ENCODE assay signal across 8 mouse cellular contexts in genomic region chr19:34921652-34922602, GRCm38 (mm10). TPM values are rescaled to one million over a fixed set of nuclear protein-coding genes. Genes with fewer than 3 reads are reported as not detected.
A peak's percentile ranks its signal among the peaks of the same experiment; 100 is the strongest.
DNase-seq lines count a peak whose midpoint lies in the region; ATAC-seq and TF ChIP-seq lines count a peak whose summit lies in the region.

TSS of gene Kif20b (plus strand) at chr19:34922361.

- peak within 1 kb of the TSS; percentile 55 for H3K4me2 ChIP-seq in CH12.LX (ENCODE audit: insufficient read depth, low read depth, poor library complexity, severe bottlenecking)
- peak within 1 kb of the TSS; percentile 59 for H3K4me2 ChIP-seq in forebrain, embryonic 12.5 days
- H3K4me2 ChIP-seq in heart, postnatal 0 days (ENCODE audit: low read depth, low read length), result peak within 1 kb of the TSS; percentile 81
- H3K4me2 ChIP-seq in liver, embryonic 16.5 days (ENCODE audit: low read depth, low read length), result peak within 1 kb of the TSS; percentile 88
- peak within 1 kb of the TSS; percentile 71 for H3K4me2 ChIP-seq in neural tube, embryonic 13.5 days

- H3K27ac ChIP-seq in CH12.LX (ENCODE audit: insufficient read depth, low read depth), result peak within 1 kb of the TSS; percentile 74
- H3K27ac ChIP-seq in forebrain, embryonic 12.5 days, result peak within 1 kb of the TSS; percentile 61
- peak within 1 kb of the TSS; percentile 66 for H3K27ac ChIP-seq in heart, postnatal 0 days (ENCODE audit: low read depth)
- H3K27ac ChIP-seq in liver, embryonic 16.5 days (ENCODE audit: low read length), result peak within 1 kb of the TSS; percentile 86
- H3K27ac ChIP-seq in neural tube, embryonic 13.5 days (replicated peaks), result peak within 1 kb of the TSS; percentile 78
- H3K27ac ChIP-seq in testis, adult 2 months (ENCODE audit: control insufficient read depth, insufficient read depth, low read depth, low read length), result peak within 1 kb of the TSS; percentile 99

- peak within 1 kb of the TSS; percentile 97 to 100 (median 98) for H3K4me3 ChIP-seq in CH12.LX (replicated peaks in 1 of 3; ENCODE audit: low read depth in 2 of 3, low read length in 2 of 3, poor library complexity in 1 of 3)
- H3K4me3 ChIP-seq in forebrain, embryonic 12.5 days (replicated peaks), result peak within 1 kb of the TSS; percentile 79
- H3K4me3 ChIP-seq in heart, postnatal 0 days (ENCODE audit: low read depth, low read length), result peak within 1 kb of the TSS; percentile 89
- H3K4me3 ChIP-seq in liver, embryonic 16.5 days (ENCODE audit: low read depth, low read length), result peak within 1 kb of the TSS; percentile 99
- peak within 1 kb of the TSS; percentile 66 for H3K4me3 ChIP-seq in neural tube, embryonic 13.5 days
- H3K4me3 ChIP-seq in testis, adult 2 months (ENCODE audit: control insufficient read depth, low read depth, low read length), result peak within 1 kb of the TSS; percentile 93

- TF ChIP-seq EP300 in CH12.LX (IDR thresholded peaks at IDR 0.05; ENCODE audit: low read length), result no peak
- TF ChIP-seq EP300 in heart, postnatal 0 days (IDR thresholded peaks at IDR 0.05; ENCODE audit: low read depth), result no peak

- in situ Hi-C loops in CH12.LX (cut with MboI; ENCODE audit: low pct_ligation_motif_present, low pct_unique_long_range_greater_than_20kb, low sequenced_read_pairs), result no loop called here

- peaks cover 39% of the 10 kb centered on the region for H3K79me2 ChIP-seq in CH12.LX (replicated peaks; ENCODE audit: control insufficient read depth, extremely low read depth, insufficient read depth, poor library complexity, severe bottlenecking)

- WGBS in forebrain, embryonic 12.5 days, result under 1% methylated on average over 57 of the region's 57 CpGs
- WGBS in heart, postnatal 0 days, result under 1% methylated on average over 57 of the region's 57 CpGs
- under 1% methylated on average over 57 of the region's 57 CpGs for WGBS in liver, embryonic 16.5 days (ENCODE audit: insufficient replicate concordance)
- WGBS in neural tube, embryonic 13.5 days, result under 1% methylated on average over 57 of the region's 57 CpGs

- peak; percentile 96 for ATAC-seq in forebrain, embryonic 12.5 days (ENCODE audit: low FRiP score)
- ATAC-seq in heart, postnatal 0 days (ENCODE audit: insufficient read depth, low read depth), result peak; percentile 98
- peak; percentile 97 for ATAC-seq in liver, embryonic 16.5 days (ENCODE audit: low read depth)
- peak; percentile 96 for ATAC-seq in neural tube, embryonic 13.5 days (ENCODE audit: low read depth)

- DNase-seq in CH12.LX (ENCODE audit: extremely low read depth), result peak; percentile 92
- peak; percentile 88 for DNase-seq in c-Kit-positive CD71-positive TER-119-negative erythroid progenitor cells, embryonic 14.5 days (ENCODE audit: low read depth)
- peak; percentile 94 for DNase-seq in heart, postnatal 0 days (ENCODE audit: low spot score)
- peak; percentile 94 to 96 for DNase-seq in kidney, postnatal 4 days

- TF ChIP-seq POLR2A in CH12.LX (IDR thresholded peaks at IDR 0.05; ENCODE audit: low read depth, low read length), result peak; percentile 89
- TF ChIP-seq POLR2A in testis, adult 2 months (IDR thresholded peaks at IDR 0.05; ENCODE audit: control insufficient read depth, low read depth, low read length), result peak; percentile 79

- H3K4me1 ChIP-seq in CH12.LX (ENCODE audit: control insufficient read depth in 1 of 2, insufficient read depth in 2 of 2), result peaks cover 3 to 14% of the 10 kb centered on the region in 2 experiments; a peak in 2 of 4 replicates
- peaks cover 5% of the 10 kb centered on the region for H3K4me1 ChIP-seq in forebrain, embryonic 12.5 days
- H3K4me1 ChIP-seq in heart, postnatal 0 days (ENCODE audit: control insufficient read depth, insufficient read depth), result peaks cover 4% of the 10 kb centered on the region; the same call in 1 of the 2 replicates
- H3K4me1 ChIP-seq in liver, embryonic 16.5 days (ENCODE audit: control insufficient read depth, low read depth, low read length), result no peaks in the 10 kb centered on the region; the same call in 1 of the 2 replicates
- H3K4me1 ChIP-seq in neural tube, embryonic 13.5 days (replicated peaks), result peaks cover 10% of the 10 kb centered on the region
- no peaks in the 10 kb centered on the region; the same call in 1 of the 2 replicates for H3K4me1 ChIP-seq in testis, adult 2 months (ENCODE audit: control insufficient read depth, insufficient read depth, low read length)

- peaks cover 9 to 18% of the 10 kb centered on the region in 2 experiments for H3K36me3 ChIP-seq in CH12.LX (replicated peaks in 1 of 2; ENCODE audit: control insufficient read depth in 1 of 2, insufficient read depth in 1 of 2, low read length in 1 of 2)
- peaks cover 14% of the 10 kb centered on the region for H3K36me3 ChIP-seq in forebrain, embryonic 12.5 days (replicated peaks)
- peaks cover 10% of the 10 kb centered on the region; the same call in 1 of the 2 replicates for H3K36me3 ChIP-seq in heart, postnatal 0 days (replicated peaks; ENCODE audit: control insufficient read depth, insufficient read depth, low read length)
- no peaks in the 10 kb centered on the region for H3K36me3 ChIP-seq in liver, embryonic 16.5 days (ENCODE audit: control insufficient read depth, insufficient read depth)
- H3K36me3 ChIP-seq in neural tube, embryonic 13.5 days, result no peaks in the 10 kb centered on the region
- no peaks in the 10 kb centered on the region for H3K36me3 ChIP-seq in testis, adult 2 months (ENCODE audit: control insufficient read depth, insufficient read depth, low read length)

- dilution Hi-C loops in CH12.LX (cut with MboI; ENCODE audit: extremely low pct_ligation_motif_present, extremely low pct_unique_long_range_greater_than_20kb, low sequenced_read_pairs), result no loop called here

- TF ChIP-seq CTCF in CH12.LX (conservative IDR thresholded peaks at IDR 0.05 in 1 of 2, IDR thresholded peaks at IDR 0.05 in 1 of 2; ENCODE audit: low read depth in 2 of 2, low read length in 2 of 2), result peak in 1 of 2 experiments; percentile 20; a peak in 1 of 4 replicates
- TF ChIP-seq CTCF in heart, postnatal 0 days (IDR thresholded peaks at IDR 0.05; ENCODE audit: low read depth), result peak; percentile 35; the same call in 1 of the 2 replicates
- no peak for TF ChIP-seq CTCF in testis, adult 2 months (IDR thresholded peaks at IDR 0.05; ENCODE audit: control insufficient read depth, insufficient read depth, insufficient replicate concordance, low read depth, low read length)

- H3K9ac ChIP-seq in CH12.LX (ENCODE audit: insufficient read depth, low read depth), result peak within 1 kb of the TSS; percentile 68
- peak within 1 kb of the TSS; percentile 72 for H3K9ac ChIP-seq in forebrain, embryonic 12.5 days
- peak within 1 kb of the TSS; percentile 60 for H3K9ac ChIP-seq in heart, postnatal 0 days (replicated peaks; ENCODE audit: low read depth, low read length)
- peak within 1 kb of the TSS; percentile 92 for H3K9ac ChIP-seq in liver, embryonic 16.5 days (ENCODE audit: low read depth, low read length)
- peak within 1 kb of the TSS; percentile 68 for H3K9ac ChIP-seq in neural tube, embryonic 13.5 days

- TF ChIP-seq RAD21 in CH12.LX (IDR thresholded peaks at IDR 0.05; ENCODE audit: low read depth, low read length), result peak; percentile 9

- no peaks in the 10 kb centered on the region for H3K9me3 ChIP-seq in CH12.LX (replicated peaks; ENCODE audit: low read length)
- H3K9me3 ChIP-seq in forebrain, embryonic 12.5 days, result no peaks in the 10 kb centered on the region
- no peaks in the 10 kb centered on the region for H3K9me3 ChIP-seq in heart, postnatal 0 days (replicated peaks; ENCODE audit: control insufficient read depth, low read length)
- H3K9me3 ChIP-seq in liver, embryonic 16.5 days (replicated peaks; ENCODE audit: control insufficient read depth, low read length), result no peaks in the 10 kb centered on the region
- no peaks in the 10 kb centered on the region for H3K9me3 ChIP-seq in neural tube, embryonic 13.5 days

- no peaks in the 10 kb centered on the region for H3K27me3 ChIP-seq in CH12.LX (replicated peaks)
- no peaks in the 10 kb centered on the region for H3K27me3 ChIP-seq in forebrain, embryonic 12.5 days
- H3K27me3 ChIP-seq in heart, postnatal 0 days (ENCODE audit: control insufficient read depth, insufficient read depth, low read length), result no peaks in the 10 kb centered on the region
- no peaks in the 10 kb centered on the region for H3K27me3 ChIP-seq in liver, embryonic 16.5 days (ENCODE audit: control insufficient read depth, insufficient read depth, low read depth, low read length)
- H3K27me3 ChIP-seq in neural tube, embryonic 13.5 days, result no peaks in the 10 kb centered on the region
- no peaks in the 10 kb centered on the region for H3K27me3 ChIP-seq in testis, adult 2 months (ENCODE audit: control insufficient read depth, insufficient read depth, low read length)

TF ChIP-seq in CH12.LX, 34 proteins besides CTCF, POLR2A, EP300 and RAD21 (continues in another document):
- TF ChIP-seq NRF1 (IDR thresholded peaks at IDR 0.05; ENCODE audit: low read depth, low read length) (0 out of 2 replicates have a peak, but pooled peaks have one; percentile 44), TBP (conservative IDR thresholded peaks at IDR 0.05; ENCODE audit: low read depth, low read length) (0 out of 2 replicates have a peak, but pooled peaks have one; percentile 3), CHD2 (IDR thresholded peaks at IDR 0.05; ENCODE audit: low read length) (0 out of 2 replicates have a peak, but pooled peaks have one; percentile 47), ZNF384 (IDR thresholded peaks at IDR 0.05; ENCODE audit: low read depth, low read length) (no peak), MAZ (IDR thresholded peaks at IDR 0.05; ENCODE audit: low read depth, low read length) (peak; percentile 96), MXI1 (IDR thresholded peaks at IDR 0.05; ENCODE audit: low read depth, low read length) (peak; percentile 97), MEF2A (IDR thresholded peaks at IDR 0.05; ENCODE audit: borderline replicate concordance, low read depth, low read length) (no peak; the same call in 1 of the 2 replicates), GABPA (IDR thresholded peaks at IDR 0.05; ENCODE audit: insufficient replicate concordance, low read depth, low read length) (no peak), MAX (IDR thresholded peaks at IDR 0.05; ENCODE audit: low read length) (peak; percentile 65; the same call in 1 of the 2 replicates), MYC (IDR thresholded peaks at IDR 0.05; ENCODE audit: low read depth, low read length) (peak; percentile 70), ELF1 (IDR thresholded peaks at IDR 0.05; ENCODE audit: low read depth, low read length) (peak; percentile 87)

RNA-seq across cellular contexts. Expression of gene Kif20b, which starts in this region (rescaled TPM):
- total RNA-seq in CH12.LX (2012; rRNA removed) (32.4 and 40.1 TPM in 2 replicates), CH12.LX (2014; rRNA removed) (89.0 and 104 TPM in 2 replicates)
- polyA plus RNA-seq in CH12.LX (2012; ENCODE audit: insufficient read length, low read depth), result 46.3 and 59.5 TPM in 2 replicates
- polyA plus RNA-seq in forebrain, embryonic 12.5 days (2016; fragmentation: Nextera tagmentation; extraction: Ambion mirVana), result 69.7 and 80.4 TPM in 2 replicates
- 2.3 and 7.3 TPM in 2 replicates for total RNA-seq in heart, postnatal 0 days (2014; rRNA removed; ENCODE audit: low replicate concordance)
- polyA plus RNA-seq in heart, postnatal 0 days (2015; fragmentation: Nextera tagmentation; extraction: Ambion mirVana), result 12.9 and 14.2 TPM in 2 replicates
- polyA plus RNA-seq in liver, embryonic 16.5 days (2015; fragmentation: Nextera tagmentation; extraction: Ambion mirVana), result 27.6 and 30.3 TPM in 2 replicates
- 10.3 and 13.6 TPM in 2 replicates for polyA plus RNA-seq in neural tube, embryonic 13.5 days (2015; fragmentation: Nextera tagmentation; extraction: Ambion mirVana)
- 4.0 and 4.1 TPM in 2 replicates for polyA plus RNA-seq in testis, adult 2 months (2012; rRNA removed)

Comparison
In these comparisons a context has a peak if more than half of its experiments do, and no peak if none do; other contexts are left out.
1. Peak in every context shown above with its lines: DNase-seq, ATAC-seq, H3K4me3 ChIP-seq and H3K27ac ChIP-seq.